Mouse (Mus musculus) CH12.LX (cell line): Measurements from ENCODE around the gene Tmc2. TPM values are rescaled to one million over a fixed set of nuclear protein-coding genes. Genes with fewer than 3 reads are reported as not detected.

Experiments used
- DNase-seq: peaks from one replicate; pipeline ENCODE4 v3.0.0-alpha.2; 2013; ENCODE audit errors: extremely low read depth
- H3K27ac ChIP-seq: 2 replicates; pipeline ENCODE4 v1.5.1; 2012; ENCODE audit warnings: low read depth, mild to moderate bottlenecking, control low read depth, moderate library complexity; ENCODE audit not compliant: insufficient read depth
- H3K27me3 ChIP-seq: replicated peaks from 2 replicates; pipeline ENCODE3; 2012; ENCODE audit warnings: inconsistent platforms
- H3K36me3 ChIP-seq, 2 experiments: replicated peaks in 1 of 2; 2 replicates each; pipeline versions ENCODE3 to v1.6.1; 2012; ENCODE audit warnings: inconsistent platforms in 1 of 2, low read length in 1 of 2, mild to moderate bottlenecking in 1 of 2, mixed read lengths in 1 of 2, moderate library complexity in 1 of 2; ENCODE audit not compliant: control insufficient read depth in 1 of 2, insufficient read depth in 1 of 2
- H3K4me1 ChIP-seq, 2 experiments: 2 replicates each; pipeline ENCODE4 v1.6.1; 2012; ENCODE audit warnings: inconsistent platforms in 1 of 2, moderate library complexity in 1 of 2; ENCODE audit not compliant: insufficient read depth in 2 of 2, control insufficient read depth in 1 of 2
- H3K4me2 ChIP-seq: 2 replicates; pipeline ENCODE4 v1.6.1; 2012; ENCODE audit warnings: low read depth, mild to moderate bottlenecking, control low read depth; ENCODE audit not compliant: poor library complexity, insufficient read depth, severe bottlenecking
- H3K4me3 ChIP-seq, 3 experiments: fragments of 150-350 bp in 1 of 3; sonication (generic) in 1 of 3; replicated peaks in 1 of 3; 2 replicates each; pipeline versions ENCODE3 to v1.5.1; 2011 to 2012; ENCODE audit warnings: low read depth in 2 of 3, low read length in 2 of 3, mild to moderate bottlenecking in 2 of 3, moderate library complexity in 2 of 3, control low read depth in 1 of 3, improper control_type of control experiment in 1 of 3, inconsistent platforms in 1 of 3, mixed read lengths in 1 of 3; ENCODE audit not compliant: poor library complexity in 1 of 3
- H3K79me2 ChIP-seq: replicated peaks from 2 replicates; pipeline ENCODE4 v1.6.1; 2012; ENCODE audit warnings: mild to moderate bottlenecking, moderate library complexity; ENCODE audit not compliant: control insufficient read depth, poor library complexity, insufficient read depth, severe bottlenecking; ENCODE audit errors: extremely low read depth
- H3K9ac ChIP-seq: 2 replicates; pipeline ENCODE4 v1.6.1; 2012; ENCODE audit warnings: low read depth, mild to moderate bottlenecking, control low read depth, moderate library complexity; ENCODE audit not compliant: insufficient read depth
- H3K9me3 ChIP-seq: replicated peaks from 2 replicates; pipeline ENCODE3; 2012; ENCODE audit warnings: low read length, inconsistent platforms, mixed read lengths
- BHLHE40 ChIP-seq: IDR thresholded peaks from 2 replicates; pipeline ENCODE4 v1.6.1; 2011; ENCODE audit warnings: mild to moderate bottlenecking, low read depth, low read length, improper control_type of control experiment
- CHD1 ChIP-seq: IDR thresholded peaks from 2 replicates; pipeline ENCODE4 v1.6.1; 2012; ENCODE audit warnings: low read depth, low read length, improper control_type of control experiment, inconsistent platforms
- CHD2 ChIP-seq: IDR thresholded peaks from 2 replicates; pipeline ENCODE4 v1.6.1; 2011; ENCODE audit warnings: low read length, improper control_type of control experiment
- CTCF ChIP-seq, 2 experiments: IDR thresholded peaks in 1 of 2; conservative IDR thresholded peaks in 1 of 2; 2 replicates each; pipeline ENCODE4 v1.5.1; 2011 to 2012; ENCODE audit warnings: low read depth in 2 of 2, low read length in 2 of 2, improper control_type of control experiment in 1 of 2, inconsistent platforms in 1 of 2, mild to moderate bottlenecking in 1 of 2, moderate library complexity in 1 of 2
- E2F4 ChIP-seq: IDR thresholded peaks from 2 replicates; pipeline ENCODE4 v1.6.1; 2011; ENCODE audit warnings: low read depth, low read length, improper control_type of control experiment; ENCODE audit not compliant: insufficient replicate concordance
- ELF1 ChIP-seq: IDR thresholded peaks from 2 replicates; pipeline ENCODE4 v1.6.1; 2014; ENCODE audit warnings: low read depth, mild to moderate bottlenecking, inconsistent platforms, low read length, improper control_type of control experiment
- EP300 ChIP-seq: IDR thresholded peaks from 2 replicates; pipeline ENCODE4 v1.6.1; 2011; ENCODE audit warnings: low read length, improper control_type of control experiment
- ETS1 ChIP-seq: conservative IDR thresholded peaks from 2 replicates; pipeline ENCODE4 v1.6.1; 2012; ENCODE audit warnings: low read depth, mild to moderate bottlenecking, inconsistent platforms, low read length, improper control_type of control experiment, moderate library complexity
- HCFC1 ChIP-seq: IDR thresholded peaks from 2 replicates; pipeline ENCODE4 v1.6.1; 2012; ENCODE audit warnings: low read depth, mild to moderate bottlenecking, inconsistent platforms, low read length, improper control_type of control experiment
- IRF4 ChIP-seq: IDR thresholded peaks from 2 replicates; pipeline ENCODE4 v1.6.1; 2014; ENCODE audit warnings: low read depth, mild to moderate bottlenecking, inconsistent platforms, low read length, improper control_type of control experiment
- KAT2A ChIP-seq: IDR thresholded peaks from 2 replicates; pipeline ENCODE4 v1.6.1; 2012; ENCODE audit warnings: low read length, improper control_type of control experiment, inconsistent platforms; ENCODE audit not compliant: insufficient replicate concordance
- MAZ ChIP-seq: IDR thresholded peaks from 2 replicates; pipeline ENCODE4 v1.6.1; 2012; ENCODE audit warnings: low read depth, mild to moderate bottlenecking, inconsistent platforms, low read length, improper control_type of control experiment, moderate library complexity
- MEF2A ChIP-seq: IDR thresholded peaks from 2 replicates; pipeline ENCODE4 v1.6.1; 2014; ENCODE audit warnings: low read depth, mild to moderate bottlenecking, inconsistent platforms, low read length, improper control_type of control experiment, borderline replicate concordance
- NELFE ChIP-seq: IDR thresholded peaks from 2 replicates; pipeline ENCODE4 v1.6.1; 2011; ENCODE audit warnings: low read depth, low read length, improper control_type of control experiment
- PAX5 ChIP-seq: IDR thresholded peaks from 2 replicates; pipeline ENCODE4 v1.6.1; 2012; ENCODE audit warnings: low read length, inconsistent platforms, mixed read lengths
- POLR2AphosphoS2 ChIP-seq: IDR thresholded peaks from 2 replicates; pipeline ENCODE4 v1.6.1; 2011; ENCODE audit warnings: low read depth, low read length, improper control_type of control experiment
- RCOR1 ChIP-seq: conservative IDR thresholded peaks from 2 replicates; pipeline ENCODE4 v1.6.1; 2012; ENCODE audit warnings: low read depth, mild to moderate bottlenecking, inconsistent platforms, low read length, improper control_type of control experiment
- SMC3 ChIP-seq: IDR thresholded peaks from 2 replicates; pipeline ENCODE4 v1.6.1; 2011; ENCODE audit warnings: low read depth, low read length, improper control_type of control experiment
- TCF12 ChIP-seq: IDR thresholded peaks from 2 replicates; pipeline ENCODE4 v1.6.1; 2014; ENCODE audit warnings: low read depth, mild to moderate bottlenecking, inconsistent platforms, low read length, improper control_type of control experiment
- USF2 ChIP-seq: conservative IDR thresholded peaks from 2 replicates; pipeline ENCODE4 v1.6.1; 2011; ENCODE audit warnings: low read depth, low read length, improper control_type of control experiment
- ZC3H11A ChIP-seq: IDR thresholded peaks from 2 replicates; pipeline ENCODE4 v1.6.1; 2012; ENCODE audit warnings: low read depth, mild to moderate bottlenecking, inconsistent platforms, low read length, improper control_type of control experiment
- ZMIZ1 ChIP-seq: IDR thresholded peaks from 2 replicates; pipeline ENCODE4 v1.6.1; 2012; ENCODE audit warnings: low read depth, mild to moderate bottlenecking, inconsistent platforms, low read length, improper control_type of control experiment
- ZNF384 ChIP-seq: IDR thresholded peaks from 2 replicates; pipeline ENCODE4 v1.6.1; 2012; ENCODE audit warnings: low read depth, low read length, improper control_type of control experiment, inconsistent platforms
- dilution Hi-C: fragments of 300-500 bp; cut with MboI; formaldehyde crosslinking; loops from 2 replicates; pipeline ENCODE4 v1.14.3; 2020; ENCODE audit warnings: low sequenced_read_pairs; ENCODE audit not compliant: extremely low pct_unique_long_range_greater_than_20kb, extremely low pct_ligation_motif_present
- in situ Hi-C: fragments of 300-500 bp; cut with MboI; formaldehyde crosslinking; loops from 3 replicates; pipeline ENCODE4 v1.14.3; 2019; ENCODE audit warnings: low sequenced_read_pairs, low pct_ligation_motif_present, low pct_unique_long_range_greater_than_20kb, mixed read lengths
- polyA plus RNA-seq: library from polyadenylated mRNA; unstranded; fragments of >175 nt; gene quantifications from 2 replicates; pipeline ENCODE4 v1.2.1, GENCODE M21; 2012; ENCODE audit warnings: low read depth; ENCODE audit not compliant: insufficient read length
- total RNA-seq, 2 experiments: library from RNA; depleted of rRNA; stranded (reverse); fragments of 300-350 nt in 1 of 2; fragments of >200 nt in 1 of 2; gene quantifications; 2 replicates each; pipeline ENCODE4 v1.2.3; 2012 to 2014

Gene Tmc2
- total and polyA plus RNA-seq, 3 experiments: not detected

DNA sequence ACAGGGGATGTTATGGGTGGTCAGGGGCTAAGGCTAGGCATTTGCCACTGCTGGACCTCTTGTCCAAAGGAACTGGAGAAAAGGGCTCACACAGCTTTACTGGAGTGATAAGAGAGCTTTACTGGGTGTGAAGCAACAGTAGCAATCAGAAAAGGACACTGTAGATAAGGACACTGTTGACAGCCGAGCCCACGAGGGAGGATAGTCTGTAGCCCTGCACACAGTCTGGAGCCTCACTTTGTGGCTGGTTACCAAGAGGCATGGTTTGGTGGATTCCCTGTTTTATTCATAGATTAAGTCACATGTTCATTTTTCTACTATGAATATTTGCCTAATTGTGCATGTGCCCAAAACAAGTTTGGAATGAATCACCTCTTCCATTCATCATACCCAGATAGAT lies 67.4 kb downstream of the Tmc2 start:
- Histone ChIP-seq H3K4me3 (no peak overlapping the region), H3K79me2 (no peaks in the 10 kb centered on the region), H3K36me3 (no peaks in the 10 kb centered on the region), H3K9ac (no peak overlapping the region), H3K9me3 (no peaks in the 10 kb centered on the region), H3K4me1 (peaks cover 0 to 6% of the 10 kb centered on the region in 2 experiments; a peak in 1 of 4 replicates), H3K4me2 (no peak overlapping the region), H3K27ac (no peak overlapping the region), H3K27me3 (no peaks in the 10 kb centered on the region)
- in situ Hi-C loops: no loop called here
- TF ChIP-seq E2F4: no peak
- no peak for TF ChIP-seq KAT2A
- TF ChIP-seq PAX5: no peak
- no peak for TF ChIP-seq EP300
- no peak for TF ChIP-seq CTCF (conservative IDR thresholded peaks at IDR 0.05 in 1 of 2, IDR thresholded peaks at IDR 0.05 in 1 of 2; ENCODE audit: low read depth in 2 of 2, low read length in 2 of 2)
- no peak for TF ChIP-seq POLR2AphosphoS2
- no peak for TF ChIP-seq SMC3
- TF ChIP-seq MAZ: no peak
- TF ChIP-seq ZNF384: no peak
- TF ChIP-seq USF2: no peak
- TF ChIP-seq RCOR1: no peak
- no peak for TF ChIP-seq NELFE
- no peak for TF ChIP-seq TCF12
- no peak for TF ChIP-seq IRF4
- no peak for TF ChIP-seq BHLHE40
- no peak for TF ChIP-seq ZMIZ1
- TF ChIP-seq ETS1: no peak
- no peak for TF ChIP-seq ELF1
- dilution Hi-C loops: no loop called here
- no peak for DNase-seq

- Histone ChIP-seq H3K4me1 (peaks cover 0 to 6% of the 10 kb centered on the region in 2 experiments; a peak in 1 of 4 replicates), H3K79me2 (no peaks in the 10 kb centered on the region), H3K4me2 (no peak overlapping the region), H3K4me3 (no peak overlapping the region), H3K9ac (no peak overlapping the region), H3K36me3 (no peaks in the 10 kb centered on the region), H3K27me3 (no peaks in the 10 kb centered on the region), H3K27ac (no peak overlapping the region), H3K9me3 (no peaks in the 10 kb centered on the region)
- dilution Hi-C loops (no loop called here), in situ Hi-C loops (no loop called here)
- TF ChIP-seq CTCF (conservative IDR thresholded peaks at IDR 0.05 in 1 of 2, IDR thresholded peaks at IDR 0.05 in 1 of 2; ENCODE audit: low read depth in 2 of 2, low read length in 2 of 2): no peak
- TF ChIP-seq RCOR1: no peak
- no peak for TF ChIP-seq MEF2A
- TF ChIP-seq ZMIZ1: no peak
- TF ChIP-seq ELF1: no peak
- TF ChIP-seq ZC3H11A: no peak
- TF ChIP-seq HCFC1: no peak
- no peak for TF ChIP-seq NELFE
- TF ChIP-seq ETS1: no peak
- no peak for TF ChIP-seq SMC3
- no peak for TF ChIP-seq CHD1
- TF ChIP-seq CHD2: no peak
- TF ChIP-seq TCF12: no peak
- no peak for TF ChIP-seq E2F4
- no peak for DNase-seq
Measured at GRCm38 (mm10) chr2:130265520-130265919, 70.5 kb downstream of the Tmc2 start.
